Mouse (Mus musculus): Measurements from ENCODE around the gene Caskin2. TPM values are rescaled to one million over a fixed set of nuclear protein-coding genes. Genes with fewer than 3 reads are reported as not detected.

Caskin2 gene
- total and polyA plus RNA-seq, 3 experiments: 2.9 to 8.2 (median 6.4) TPM

- no peak for DNase-seq (ENCODE audit: extremely low read depth)
- Histone ChIP-seq H3K27me3 (replicated peaks) (no peaks in the 10 kb centered on the region), H3K9me3 (replicated peaks; ENCODE audit: low read length) (no peaks in the 10 kb centered on the region), H3K79me2 (replicated peaks; ENCODE audit: control insufficient read depth, extremely low read depth, insufficient read depth, poor library complexity, severe bottlenecking) (no peaks in the 10 kb centered on the region), H3K27ac (ENCODE audit: insufficient read depth, low read depth) (no peak overlapping the region), H3K4me3 (replicated peaks in 1 of 3; ENCODE audit: low read depth in 2 of 3, low read length in 2 of 3, poor library complexity in 1 of 3) (no peak overlapping the region), H3K36me3 (replicated peaks in 1 of 2; ENCODE audit: control insufficient read depth in 1 of 2, insufficient read depth in 1 of 2, low read length in 1 of 2) (peaks cover 52 to 93% of the 10 kb centered on the region in 2 experiments), H3K4me2 (ENCODE audit: insufficient read depth, low read depth, poor library complexity, severe bottlenecking) (no peak overlapping the region), H3K9ac (ENCODE audit: insufficient read depth, low read depth) (no peak overlapping the region), H3K4me1 (ENCODE audit: control insufficient read depth in 1 of 2, insufficient read depth in 2 of 2) (peaks cover 5 to 19% of the 10 kb centered on the region in 2 experiments)
- TF ChIP-seq NRF1 (IDR thresholded peaks at IDR 0.05; ENCODE audit: low read depth, low read length): no peak
- no peak for TF ChIP-seq BHLHE40 (IDR thresholded peaks at IDR 0.05; ENCODE audit: low read depth, low read length)
- in situ Hi-C loops (cut with MboI; ENCODE audit: low pct_ligation_motif_present, low pct_unique_long_range_greater_than_20kb, low sequenced_read_pairs) (no loop called here), dilution Hi-C loops (cut with MboI; ENCODE audit: extremely low pct_ligation_motif_present, extremely low pct_unique_long_range_greater_than_20kb, low sequenced_read_pairs) (no loop called here)
These were observed 7.3 kb downstream of the Caskin2 start for GRCm38 (mm10) chr11:115806154-115806553.

GRCm38 (mm10) chr11:115805005-115805404 lies 8.4 kb downstream of the Caskin2 start:
- no peak for DNase-seq (ENCODE audit: extremely low read depth)
- TF ChIP-seq MEF2A (IDR thresholded peaks at IDR 0.05; ENCODE audit: borderline replicate concordance, low read depth, low read length): no peak
- no peak for TF ChIP-seq NELFE (IDR thresholded peaks at IDR 0.05; ENCODE audit: low read depth, low read length)
- TF ChIP-seq POLR2AphosphoS2 (IDR thresholded peaks at IDR 0.05; ENCODE audit: low read depth, low read length): no peak
- TF ChIP-seq BHLHE40 (IDR thresholded peaks at IDR 0.05; ENCODE audit: low read depth, low read length): no peak
- TF ChIP-seq TCF12 (IDR thresholded peaks at IDR 0.05; ENCODE audit: low read depth, low read length): no peak
- no peak for TF ChIP-seq ELF1 (IDR thresholded peaks at IDR 0.05; ENCODE audit: low read depth, low read length)
- TF ChIP-seq PAX5 (IDR thresholded peaks at IDR 0.05; ENCODE audit: low read length): no peak
- no peak for TF ChIP-seq MAX (IDR thresholded peaks at IDR 0.05; ENCODE audit: low read length)
- no peak for TF ChIP-seq NRF1 (IDR thresholded peaks at IDR 0.05; ENCODE audit: low read depth, low read length)
- TF ChIP-seq ZNF384 (IDR thresholded peaks at IDR 0.05; ENCODE audit: low read depth, low read length): no peak
- TF ChIP-seq JUND (conservative IDR thresholded peaks at IDR 0.05; ENCODE audit: low read depth, low read length): no peak
- H3K4me2 ChIP-seq (ENCODE audit: insufficient read depth, low read depth, poor library complexity, severe bottlenecking): no peak overlapping the region
- peaks cover 56 to 93% of the 10 kb centered on the region in 2 experiments for H3K36me3 ChIP-seq (replicated peaks in 1 of 2; ENCODE audit: control insufficient read depth in 1 of 2, insufficient read depth in 1 of 2, low read length in 1 of 2)
- no peak overlapping the region for H3K27ac ChIP-seq (ENCODE audit: insufficient read depth, low read depth)
- no peaks in the 10 kb centered on the region for H3K27me3 ChIP-seq (replicated peaks)
- H3K4me3 ChIP-seq (replicated peaks in 1 of 3; ENCODE audit: low read depth in 2 of 3, low read length in 2 of 3, poor library complexity in 1 of 3): no peak overlapping the region
- no peaks in the 10 kb centered on the region for H3K9me3 ChIP-seq (replicated peaks; ENCODE audit: low read length)
- H3K4me1 ChIP-seq (ENCODE audit: control insufficient read depth in 1 of 2, insufficient read depth in 2 of 2): peaks cover 0 to 12% of the 10 kb centered on the region in 2 experiments; a peak in 2 of 4 replicates
- H3K9ac ChIP-seq (ENCODE audit: insufficient read depth, low read depth): no peak overlapping the region
- in situ Hi-C loops (cut with MboI; ENCODE audit: low pct_ligation_motif_present, low pct_unique_long_range_greater_than_20kb, low sequenced_read_pairs): no loop called here
- no peaks in the 10 kb centered on the region for H3K79me2 ChIP-seq (replicated peaks; ENCODE audit: control insufficient read depth, extremely low read depth, insufficient read depth, poor library complexity, severe bottlenecking)
- dilution Hi-C loops (cut with MboI; ENCODE audit: extremely low pct_ligation_motif_present, extremely low pct_unique_long_range_greater_than_20kb, low sequenced_read_pairs): no loop called here

- Histone ChIP-seq H3K4me1 (ENCODE audit: control insufficient read depth in 1 of 2, insufficient read depth in 2 of 2) (no peaks in the 10 kb centered on the region), H3K9me3 (replicated peaks; ENCODE audit: low read length) (no peaks in the 10 kb centered on the region), H3K27ac (ENCODE audit: insufficient read depth, low read depth) (0 out of 2 replicates have a peak overlapping the region, but pooled peaks have one; percentile 12), H3K4me3 (replicated peaks in 1 of 3; ENCODE audit: low read depth in 2 of 3, low read length in 2 of 3, poor library complexity in 1 of 3) (no peak overlapping the region), H3K9ac (ENCODE audit: insufficient read depth, low read depth) (no peak overlapping the region), H3K4me2 (ENCODE audit: insufficient read depth, low read depth, poor library complexity, severe bottlenecking) (no peak overlapping the region), H3K36me3 (replicated peaks in 1 of 2; ENCODE audit: control insufficient read depth in 1 of 2, insufficient read depth in 1 of 2, low read length in 1 of 2) (peaks cover 72 to 94% of the 10 kb centered on the region in 2 experiments), H3K79me2 (replicated peaks; ENCODE audit: control insufficient read depth, extremely low read depth, insufficient read depth, poor library complexity, severe bottlenecking) (no peaks in the 10 kb centered on the region), H3K27me3 (replicated peaks) (no peaks in the 10 kb centered on the region)
- DNase-seq (ENCODE audit: extremely low read depth): no peak
- in situ Hi-C loops (cut with MboI; ENCODE audit: low pct_ligation_motif_present, low pct_unique_long_range_greater_than_20kb, low sequenced_read_pairs): no loop called here
- dilution Hi-C loops (cut with MboI; ENCODE audit: extremely low pct_ligation_motif_present, extremely low pct_unique_long_range_greater_than_20kb, low sequenced_read_pairs): no loop called here
- no peak for TF ChIP-seq RAD21 (IDR thresholded peaks at IDR 0.05; ENCODE audit: low read depth, low read length)
- no peak for TF ChIP-seq CHD1 (IDR thresholded peaks at IDR 0.05; ENCODE audit: low read depth, low read length)
These were observed 10.2 kb downstream of the Caskin2 start for GRCm38 (mm10) chr11:115803072-115803709.

All from CH12.LX (cell line).